Mouse (Mus musculus): ENCODE measurements around the gene Fam53b. TPM values are rescaled to one million over a fixed set of nuclear protein-coding genes. Genes with fewer than 3 reads are reported as not detected.

The Fam53b gene
- total RNA-seq, 2 experiments from 2014 or later = 69.7 to 74.4 TPM

DNA sequence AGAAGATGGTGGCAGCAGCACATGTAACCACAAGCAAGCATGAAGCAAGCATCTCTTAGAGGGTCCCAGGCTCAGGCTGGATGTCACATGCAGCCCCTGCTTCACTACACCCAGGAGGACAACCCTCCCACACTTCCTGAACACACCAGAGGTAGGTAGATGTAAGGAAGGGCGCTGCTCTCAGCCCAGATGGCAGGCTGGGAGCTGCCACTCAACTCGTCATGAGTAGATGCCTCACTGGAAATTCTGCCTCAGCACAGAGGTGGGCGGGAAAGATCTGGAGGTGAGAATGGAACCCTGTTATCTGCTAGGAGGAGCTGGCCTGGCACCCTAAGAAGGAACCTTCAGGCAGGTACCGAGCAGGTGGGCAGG lies 45.7 kb downstream of the Fam53b start:
- no peak for DNase-seq (ENCODE audit: low spot score in 2 of 2)

GRCm38 (mm10) chr7:132767233-132767998 lies 46.3 kb downstream of the Fam53b start:
- DNase-seq (ENCODE audit: low spot score in 2 of 2) = no peak

DNA sequence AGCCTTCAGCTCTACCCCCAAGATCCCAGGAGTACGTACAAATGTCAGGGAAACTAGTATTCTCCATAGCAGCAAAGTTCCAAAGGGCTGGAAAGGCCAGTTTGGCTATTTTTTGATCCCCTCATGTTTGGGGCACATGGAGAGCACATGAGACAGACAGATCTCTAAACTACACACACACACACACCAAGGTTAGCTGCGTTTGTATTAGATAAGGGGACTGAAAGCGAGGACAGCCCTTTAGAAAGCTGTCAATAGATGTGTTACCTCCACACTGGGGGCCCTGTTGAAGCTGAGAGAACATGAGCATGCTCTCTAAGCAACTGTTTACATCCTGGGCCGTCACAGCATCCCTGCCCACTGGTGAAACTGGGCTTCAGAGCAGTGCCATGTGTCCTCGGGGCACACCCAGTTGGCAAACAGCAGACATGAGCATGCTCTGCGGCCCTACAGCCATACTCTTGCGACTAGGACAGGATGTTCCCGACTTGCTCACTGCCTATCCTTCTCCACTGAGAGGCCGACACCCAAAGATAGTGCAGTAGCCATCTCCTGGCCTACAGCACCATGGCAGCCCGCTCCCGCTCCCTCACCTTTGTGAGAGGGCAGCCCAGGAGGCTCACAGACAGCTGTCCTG lies 47.3 kb downstream of the Fam53b start:
- DNase-seq (ENCODE audit: low spot score in 2 of 2) = no peak

DNA sequence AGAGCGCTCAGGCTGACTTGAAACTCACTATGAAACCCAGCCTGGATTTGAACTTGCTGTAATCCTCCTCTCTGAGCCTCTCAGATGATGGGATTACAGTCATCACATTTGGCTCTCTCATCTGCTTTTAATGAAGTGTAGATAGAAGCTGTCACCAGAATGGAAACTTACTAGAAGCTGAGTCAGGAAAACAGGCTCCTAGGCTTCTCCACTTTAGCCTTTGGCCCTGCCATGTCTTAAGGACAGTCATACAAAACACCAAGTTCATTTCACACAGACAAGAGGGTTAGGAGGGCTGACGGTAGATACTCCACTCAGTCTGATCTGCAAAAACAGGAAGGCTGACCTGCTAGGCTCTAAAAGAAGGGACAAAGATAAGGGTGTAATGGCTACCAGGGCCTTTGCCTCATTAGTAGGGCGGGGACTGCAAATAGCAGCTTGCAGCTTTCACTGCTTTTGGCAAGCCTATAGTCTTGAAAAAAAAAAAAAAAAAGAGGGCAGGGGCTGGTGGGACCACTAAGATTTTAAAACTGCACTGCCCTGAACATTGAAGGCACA lies 48.0 kb downstream of the Fam53b start:
- DNase-seq (ENCODE audit: low spot score in 2 of 2) = no peak

- no peak for DNase-seq (ENCODE audit: low spot score in 2 of 2)
These were observed 48.7 kb downstream of the Fam53b start for GRCm38 (mm10) chr7:132764896-132765491.

GRCm38 (mm10) chr7:132764314-132764713 lies 49.4 kb downstream of the Fam53b start:
- DNase-seq (ENCODE audit: low spot score in 2 of 2) = no peak

DNA sequence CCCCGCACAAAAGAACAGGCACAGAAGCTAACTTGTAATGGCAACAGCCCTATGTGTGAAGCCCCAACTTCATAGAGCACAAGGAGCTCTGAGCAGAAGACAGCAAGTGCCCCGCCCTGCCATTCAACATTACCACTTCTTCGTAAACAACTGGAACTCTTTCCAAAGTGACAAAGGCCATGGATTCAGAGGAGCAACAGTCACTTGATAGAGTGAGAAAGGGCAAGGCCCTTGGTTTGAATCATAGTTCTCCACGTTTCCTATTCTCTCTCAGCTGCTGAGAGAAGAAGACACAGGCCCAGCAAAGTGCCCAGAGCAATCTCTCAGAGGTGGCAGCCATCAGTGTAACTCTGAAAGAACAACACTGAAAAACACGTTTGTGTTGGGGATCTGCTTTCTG lies 49.8 kb downstream of the Fam53b start:
- no peak for DNase-seq (ENCODE audit: low spot score in 2 of 2)

GRCm38 (mm10) chr7:132763351-132763750 lies 50.3 kb downstream of the Fam53b start:
- no peak for DNase-seq (ENCODE audit: low spot score in 2 of 2)

GRCm38 (mm10) chr7:132761409-132761808 lies 52.3 kb downstream of the Fam53b start:
- no peak for DNase-seq (ENCODE audit: low spot score in 2 of 2)

- no peak for DNase-seq (ENCODE audit: low spot score in 2 of 2)
These were observed 53.0 kb downstream of the Fam53b start for GRCm38 (mm10) chr7:132760589-132761180.

- DNase-seq (ENCODE audit: low spot score in 2 of 2) = no peak
These were observed 53.8 kb downstream of the Fam53b start for GRCm38 (mm10) chr7:132759926-132760325.

GRCm38 (mm10) chr7:132759405-132759891 lies 54.2 kb downstream of the Fam53b start:
- DNase-seq (ENCODE audit: low spot score in 2 of 2) = no peak

- no peak for DNase-seq (ENCODE audit: low spot score in 2 of 2)
These were observed 54.8 kb downstream of the Fam53b start for GRCm38 (mm10) chr7:132758875-132759274.

DNA sequence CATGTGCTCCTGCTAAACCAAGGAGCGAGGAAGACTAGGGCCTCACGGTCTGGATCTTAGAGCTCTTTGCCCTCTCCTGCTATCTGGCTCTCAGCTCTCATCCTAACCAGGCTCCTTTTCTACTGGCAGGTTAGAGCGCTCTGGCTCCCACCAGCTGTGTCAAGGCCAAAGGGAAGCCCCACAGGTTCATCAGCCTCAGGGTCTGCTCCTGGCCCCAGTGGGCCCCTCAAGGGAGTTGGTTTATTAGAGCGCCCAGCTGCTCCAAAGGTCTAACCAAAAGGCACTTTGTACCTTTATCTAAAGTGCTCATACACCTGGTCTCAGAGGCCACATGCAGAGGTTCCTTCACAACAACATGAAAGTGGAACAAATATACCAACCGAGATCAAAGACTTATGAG lies 57.4 kb downstream of the Fam53b start:
- DNase-seq (ENCODE audit: low spot score in 2 of 2) = no peak

- no peak for DNase-seq (ENCODE audit: low spot score in 2 of 2)
These were observed 59.3 kb downstream of the Fam53b start for GRCm38 (mm10) chr7:132754389-132754750.

DNA sequence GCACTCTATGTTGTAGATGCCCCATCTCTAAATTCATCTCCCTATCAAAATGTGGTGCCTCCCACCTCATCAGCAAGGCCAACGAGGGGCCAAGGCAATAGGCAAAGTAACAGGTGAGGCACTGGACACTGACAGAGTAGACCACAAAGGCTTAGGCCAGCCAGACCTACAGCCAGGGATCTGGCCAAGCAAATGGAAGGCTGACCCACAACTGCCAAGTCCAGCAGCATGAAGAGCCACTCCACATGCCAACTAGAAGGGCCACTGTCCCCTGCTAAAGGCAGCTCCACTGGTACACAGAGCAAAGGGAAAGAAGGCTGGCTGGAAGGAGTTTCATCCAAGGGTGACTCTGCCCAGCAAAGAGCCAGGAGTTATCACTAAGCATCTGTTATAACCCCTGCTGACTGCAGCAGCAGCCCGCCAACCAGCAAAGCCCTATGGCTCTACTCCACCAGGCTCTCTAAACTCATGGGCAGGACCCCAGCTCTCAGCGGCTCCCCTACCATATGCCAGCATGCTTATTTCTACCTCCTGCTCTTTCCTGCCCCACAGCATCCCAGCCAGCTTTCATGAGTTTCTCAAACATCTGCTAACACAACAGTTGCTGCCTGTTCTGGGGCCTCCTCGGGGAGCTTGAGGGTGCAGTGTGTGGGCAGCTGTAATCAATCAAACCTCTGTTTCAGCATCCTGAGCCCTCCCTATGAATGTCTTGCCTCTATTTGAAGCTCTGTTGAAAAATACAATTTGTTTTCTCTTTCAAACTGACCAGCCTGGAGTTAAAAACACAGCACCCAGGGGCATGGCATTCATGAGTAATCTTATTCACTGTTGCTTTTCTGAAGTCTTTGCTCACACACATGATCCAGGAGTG lies 59.9 kb downstream of the Fam53b start:
- no peak for DNase-seq (ENCODE audit: low spot score in 2 of 2)

DNA sequence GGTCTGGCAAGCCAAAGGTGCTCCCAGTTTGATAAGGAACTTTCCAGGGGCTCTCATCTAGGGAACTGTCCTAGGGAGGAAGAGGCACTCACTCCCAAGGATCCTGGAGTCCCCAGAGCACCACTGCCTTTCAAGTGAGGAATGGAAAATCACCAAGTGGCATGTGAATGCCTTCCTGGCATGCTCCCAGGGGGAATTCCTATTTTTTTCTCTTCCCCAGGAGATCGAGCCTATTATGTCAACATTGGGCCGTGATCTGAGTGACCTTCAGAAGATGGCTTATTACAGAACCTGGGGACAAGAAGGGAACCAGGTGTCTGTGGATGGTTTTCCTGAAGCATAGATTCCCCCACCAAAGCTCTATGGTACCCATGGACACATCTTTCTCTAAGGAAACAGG lies 62.0 kb downstream of the Fam53b start:
- no peak for DNase-seq (ENCODE audit: low spot score in 2 of 2)

DNA sequence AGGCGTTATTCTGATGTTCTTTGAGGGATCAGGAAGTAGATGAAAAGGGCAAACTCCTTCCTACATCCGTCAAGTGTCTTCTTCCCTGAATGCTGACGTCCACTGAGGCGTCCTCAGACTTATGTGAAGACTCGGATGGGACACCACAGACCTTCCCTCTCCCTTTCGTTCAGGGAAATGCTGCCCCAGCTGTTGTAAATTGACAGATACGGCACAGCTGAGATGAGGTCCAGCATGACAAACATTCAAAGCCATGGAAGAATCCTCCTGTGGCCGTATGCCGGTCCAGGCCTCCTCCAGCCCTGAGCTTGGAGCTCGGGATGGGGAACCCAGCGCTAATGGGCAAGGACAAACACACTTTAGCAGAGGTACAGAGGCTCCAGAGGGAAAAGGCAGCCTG lies 64.2 kb downstream of the Fam53b start:
- DNase-seq (ENCODE audit: low spot score in 2 of 2) = no peak

- DNase-seq (ENCODE audit: low spot score in 2 of 2) = no peak
These were observed 65.5 kb downstream of the Fam53b start for GRCm38 (mm10) chr7:132748076-132748769.

- no peak for DNase-seq (ENCODE audit: low spot score in 2 of 2)
These were observed 66.6 kb downstream of the Fam53b start for GRCm38 (mm10) chr7:132747096-132747495.
